Mouse (Mus musculus) urinary bladder, postnatal 36 days (tissue): ENCODE measurements around the gene Adamtsl2.
A peak's percentile ranks its signal among the peaks of the same experiment; 100 is the strongest.

ENCODE experiments used
- DNase-seq, 2 experiments: peaks; one replicate each; pipeline ENCODE4 v3.0.0; 2022; ENCODE audit warnings: low spot score in 2 of 2, mixed read lengths in 1 of 2

Adamtsl2 gene

GRCm38 (mm10) chr2:27079152-27079584, at the start of gene Adamtsl2:
Adamtsl2 (plus strand) TSS chr2:27079379.
- peak; percentile 15 to 79 for DNase-seq

- DNase-seq = no peak
These were observed 46.8 kb upstream of the Adamtsl2 start for GRCm38 (mm10) chr2:27032361-27032760.

- peak in 1 of 2 experiments; percentile 29 for DNase-seq
These were observed 43.2 kb upstream of the Adamtsl2 start for GRCm38 (mm10) chr2:27036003-27036402.

GRCm38 (mm10) chr2:27037008-27037407, 42.2 kb upstream of the Adamtsl2 start:
- no peak for DNase-seq

- DNase-seq = peak; percentile 44 to 48
These were observed 40.6 kb upstream of the Adamtsl2 start for GRCm38 (mm10) chr2:27038596-27038995.

GRCm38 (mm10) chr2:27039286-27039685, 39.9 kb upstream of the Adamtsl2 start:
- no peak for DNase-seq

GRCm38 (mm10) chr2:27042131-27042844, 36.9 kb upstream of the Adamtsl2 start:
- DNase-seq = peak in 1 of 2 experiments; percentile 36

GRCm38 (mm10) chr2:27043461-27043860, 35.7 kb upstream of the Adamtsl2 start:
- peak; percentile 62 to 81 for DNase-seq

GRCm38 (mm10) chr2:27044166-27044565, 35.0 kb upstream of the Adamtsl2 start:
- peak in 1 of 2 experiments; percentile 31 for DNase-seq

- DNase-seq = no peak
These were observed 34.5 kb upstream of the Adamtsl2 start for GRCm38 (mm10) chr2:27044641-27045040.

- DNase-seq = peak in 1 of 2 experiments; percentile 75
These were observed 33.0 kb upstream of the Adamtsl2 start for GRCm38 (mm10) chr2:27045979-27046770.

GRCm38 (mm10) chr2:27049408-27049807, 29.8 kb upstream of the Adamtsl2 start:
- DNase-seq = no peak

- no peak for DNase-seq
These were observed 20.9 kb upstream of the Adamtsl2 start for GRCm38 (mm10) chr2:27058251-27058650.

GRCm38 (mm10) chr2:27058751-27059150, 20.4 kb upstream of the Adamtsl2 start:
- no peak for DNase-seq

- DNase-seq = no peak
These were observed 20.0 kb upstream of the Adamtsl2 start for GRCm38 (mm10) chr2:27059187-27059586.

- DNase-seq = no peak
These were observed 12.1 kb upstream of the Adamtsl2 start for GRCm38 (mm10) chr2:27067124-27067523.

- no peak for DNase-seq
These were observed 11.2 kb upstream of the Adamtsl2 start for GRCm38 (mm10) chr2:27067996-27068395.

GRCm38 (mm10) chr2:27069646-27070045, 9.5 kb upstream of the Adamtsl2 start:
- no peak for DNase-seq

GRCm38 (mm10) chr2:27070247-27070813, 8.8 kb upstream of the Adamtsl2 start:
- DNase-seq = no peak

- DNase-seq = peak in 1 of 2 experiments; percentile 55
These were observed 8.0 kb upstream of the Adamtsl2 start for GRCm38 (mm10) chr2:27071137-27071536.

GRCm38 (mm10) chr2:27071978-27072377, 7.2 kb upstream of the Adamtsl2 start, which contains the start of gene Mymk:
Mymk (minus strand) TSS chr2:27072179.
- no peak for DNase-seq

- DNase-seq = no peak
These were observed 5.8 kb upstream of the Adamtsl2 start for GRCm38 (mm10) chr2:27073407-27073806.
